Mouse (Mus musculus): Measurements from ENCODE around the gene Ttpal.

DNA sequence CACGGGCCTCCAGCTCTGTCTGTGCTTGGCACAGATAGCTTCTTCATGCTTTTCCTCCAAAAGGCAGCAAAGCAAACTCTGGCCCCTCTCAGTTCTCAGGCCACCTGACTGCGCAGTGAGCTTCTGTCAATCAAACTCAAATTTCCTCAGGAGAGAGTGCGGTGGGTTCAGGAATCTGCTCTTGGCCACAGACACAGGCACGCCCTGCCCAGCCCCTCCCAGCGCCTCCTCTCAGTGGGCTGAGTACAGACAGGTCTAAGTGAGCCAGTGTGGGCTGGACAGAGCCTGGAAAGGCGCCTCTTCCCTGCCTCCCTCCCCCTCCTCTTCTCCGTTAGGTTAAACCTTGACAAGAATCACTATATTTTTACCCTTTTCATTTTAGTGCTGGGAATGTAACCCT, 5.9 kb downstream of the Ttpal start:
- no peak for TF ChIP-seq CTCF (IDR thresholded peaks at IDR 0.05; ENCODE audit: borderline replicate concordance, insufficient read depth, low read length)
- no peak for TF ChIP-seq POLR2A (IDR thresholded peaks at IDR 0.05; ENCODE audit: low read depth, low read length)

All from embryonic fibroblast, embryonic 13.5 days (primary cell).